Mouse (Mus musculus): Measurements from ENCODE around the gene Gpr137c. TPM values are rescaled to one million over a fixed set of nuclear protein-coding genes. Genes with fewer than 3 reads are reported as not detected.

The Gpr137c gene
- polyA plus RNA-seq, 1 experiment from 2014 or later: 2.1 TPM

DNA sequence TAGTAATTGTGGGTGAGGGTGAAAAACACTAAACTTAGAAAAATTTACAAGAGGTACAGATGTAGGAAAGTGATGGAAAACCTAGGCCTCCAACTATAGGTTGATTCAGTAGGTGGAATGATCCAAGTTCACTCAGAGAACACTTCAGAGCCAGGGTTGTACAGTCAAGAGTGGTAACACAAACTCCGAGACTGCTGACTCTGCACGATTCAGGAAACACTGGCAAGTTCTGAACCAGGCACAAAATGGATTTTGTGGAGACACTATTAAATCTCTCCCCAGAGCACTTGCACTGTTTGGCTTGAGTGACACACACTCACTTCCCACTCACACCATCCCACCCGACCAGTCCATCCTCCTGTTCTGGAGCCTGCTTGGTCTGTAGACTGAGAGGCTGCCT is 103.8 kb downstream of the Gpr137c start:
- Histone ChIP-seq H3K9ac (no peak overlapping the region), H3K4me3 (ENCODE audit: low read depth, low read length) (no peak overlapping the region), H3K27ac (ENCODE audit: low read depth) (no peak overlapping the region), H3K27me3 (ENCODE audit: insufficient read depth, low read length) (no peaks in the 10 kb centered on the region), H3K4me2 (no peak overlapping the region), H3K36me3 (ENCODE audit: insufficient read depth) (no peaks in the 10 kb centered on the region), H3K4me1 (ENCODE audit: insufficient read depth) (no peaks in the 10 kb centered on the region), H3K9me3 (ENCODE audit: low read depth, low read length) (no peaks in the 10 kb centered on the region)
- TF ChIP-seq CTCF (IDR thresholded peaks at IDR 0.05; ENCODE audit: low read depth): no peak
- whole genome bisulfite sequencing: 71% methylated on average over 3 of the region's 3 CpGs
- no peak for ATAC-seq (ENCODE audit: insufficient read depth)
- no peak for DNase-seq

DNA sequence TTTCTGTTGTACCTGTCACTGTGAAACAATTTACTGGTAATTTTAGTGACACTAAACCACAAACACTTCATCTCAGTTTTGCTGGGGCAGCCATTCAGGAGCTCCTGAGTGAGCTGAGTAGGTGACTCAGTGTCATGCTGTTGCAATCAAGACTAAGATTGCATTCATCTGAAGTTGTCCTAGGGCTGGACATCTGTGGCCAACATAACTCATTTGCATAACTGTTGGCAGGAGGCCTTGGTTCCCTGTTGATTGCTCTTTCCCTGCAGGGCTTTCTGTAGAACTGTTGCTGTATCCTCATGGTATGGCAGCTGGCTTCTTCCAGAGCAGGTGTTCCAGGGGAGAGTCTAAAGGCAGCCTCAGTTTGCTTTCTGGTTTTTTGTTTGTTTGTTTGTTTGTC is 106.0 kb downstream of the Gpr137c start:
- Histone ChIP-seq H3K4me2 (no peak overlapping the region), H3K4me3 (ENCODE audit: low read depth, low read length) (no peak overlapping the region), H3K9me3 (ENCODE audit: low read depth, low read length) (no peaks in the 10 kb centered on the region), H3K27ac (ENCODE audit: low read depth) (no peak overlapping the region), H3K27me3 (ENCODE audit: insufficient read depth, low read length) (no peaks in the 10 kb centered on the region), H3K4me1 (ENCODE audit: insufficient read depth) (no peaks in the 10 kb centered on the region), H3K36me3 (ENCODE audit: insufficient read depth) (no peaks in the 10 kb centered on the region), H3K9ac (no peak overlapping the region)
- no peak for DNase-seq
- no peak for ATAC-seq (ENCODE audit: insufficient read depth)
- no peak for TF ChIP-seq CTCF (IDR thresholded peaks at IDR 0.05; ENCODE audit: low read depth)

DNA sequence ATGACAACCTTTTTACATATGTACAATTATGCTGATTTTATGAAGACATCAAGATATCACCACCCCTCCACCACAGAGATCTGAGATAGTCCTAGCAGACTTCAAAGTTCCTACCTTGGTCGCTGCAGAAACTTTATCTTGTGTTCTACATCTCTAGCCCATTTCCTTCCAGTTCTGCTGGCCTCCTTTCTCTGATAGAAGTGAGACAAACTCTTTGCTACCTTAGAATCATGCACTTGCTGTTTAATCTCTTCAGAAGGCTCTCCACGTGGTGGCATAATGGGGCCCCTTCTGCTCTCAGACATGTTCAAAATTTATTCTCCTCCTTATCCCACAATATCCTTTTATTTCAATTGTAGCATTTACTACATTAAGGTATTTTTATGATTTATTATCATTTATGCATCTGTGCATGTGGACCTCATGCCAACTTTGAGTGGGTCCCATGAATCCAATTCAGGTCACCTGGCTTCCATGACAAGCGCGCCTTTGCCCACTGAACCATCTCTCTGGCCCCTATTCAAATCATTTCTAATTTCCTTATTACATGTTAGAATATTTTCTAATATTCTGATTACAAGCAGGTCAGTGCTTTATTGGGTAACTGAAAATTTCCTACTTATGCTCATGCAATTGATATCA is 108.7 kb downstream of the Gpr137c start:
- H3K4me3 ChIP-seq (ENCODE audit: low read depth, low read length): no peak overlapping the region
- WGBS: 87% methylated on average over 4 of the region's 4 CpGs
- no peaks in the 10 kb centered on the region for H3K9me3 ChIP-seq (ENCODE audit: low read depth, low read length)
- H3K4me1 ChIP-seq (ENCODE audit: insufficient read depth): no peaks in the 10 kb centered on the region
- ATAC-seq (ENCODE audit: insufficient read depth): no peak
- no peaks in the 10 kb centered on the region for H3K27me3 ChIP-seq (ENCODE audit: insufficient read depth, low read length)
- no peak overlapping the region for H3K9ac ChIP-seq
- H3K36me3 ChIP-seq (ENCODE audit: insufficient read depth): peaks cover 20% of the 10 kb centered on the region
- no peak for TF ChIP-seq CTCF (IDR thresholded peaks at IDR 0.05; ENCODE audit: low read depth)
- DNase-seq: no peak
- no peak overlapping the region for H3K27ac ChIP-seq (ENCODE audit: low read depth)
- H3K4me2 ChIP-seq: no peak overlapping the region

DNA sequence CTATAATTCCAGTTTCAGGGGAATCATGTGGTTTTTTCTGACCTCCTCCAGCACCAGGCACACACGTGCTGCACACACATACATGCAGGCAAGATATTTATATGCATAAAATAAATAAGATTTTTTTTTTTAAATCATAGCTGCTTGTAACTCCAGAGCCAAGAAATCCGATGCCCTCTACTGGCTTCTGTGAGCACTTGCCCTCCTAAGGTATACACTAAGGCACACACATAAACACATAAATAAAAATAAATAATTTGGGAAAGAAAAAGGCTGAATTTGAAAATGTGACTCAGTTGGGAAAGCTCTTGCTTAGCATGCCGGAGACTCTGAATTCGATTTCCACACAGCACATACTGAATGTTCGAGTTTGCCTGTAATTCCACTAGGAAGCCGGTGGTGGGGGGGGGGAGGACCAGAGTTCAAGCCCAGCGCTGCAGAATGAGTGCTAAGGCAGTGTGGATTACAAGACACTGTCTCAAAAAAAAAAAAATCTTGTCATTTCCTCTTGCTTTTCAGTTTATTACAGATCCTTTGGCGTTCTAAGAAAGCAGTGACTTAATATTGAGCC is 109.6 kb downstream of the Gpr137c start:
- H3K4me2 ChIP-seq: peak overlapping the region; percentile 59
- no peaks in the 10 kb centered on the region for H3K9me3 ChIP-seq (ENCODE audit: low read depth, low read length)
- no peak for TF ChIP-seq CTCF (IDR thresholded peaks at IDR 0.05; ENCODE audit: low read depth)
- no peak overlapping the region for H3K27ac ChIP-seq (ENCODE audit: low read depth)
- DNase-seq (peak; percentile 47), ATAC-seq (ENCODE audit: insufficient read depth) (peak; percentile 29; the same call in 1 of the 2 replicates)
- no peaks in the 10 kb centered on the region for H3K27me3 ChIP-seq (ENCODE audit: insufficient read depth, low read length)
- no peak overlapping the region for H3K9ac ChIP-seq
- H3K4me3 ChIP-seq (ENCODE audit: low read depth, low read length): peak overlapping the region; percentile 94
- WGBS: 13% methylated on average over 8 of the region's 8 CpGs
- H3K36me3 ChIP-seq (ENCODE audit: insufficient read depth): peaks cover 26% of the 10 kb centered on the region
- no peaks in the 10 kb centered on the region for H3K4me1 ChIP-seq (ENCODE audit: insufficient read depth)

DNA sequence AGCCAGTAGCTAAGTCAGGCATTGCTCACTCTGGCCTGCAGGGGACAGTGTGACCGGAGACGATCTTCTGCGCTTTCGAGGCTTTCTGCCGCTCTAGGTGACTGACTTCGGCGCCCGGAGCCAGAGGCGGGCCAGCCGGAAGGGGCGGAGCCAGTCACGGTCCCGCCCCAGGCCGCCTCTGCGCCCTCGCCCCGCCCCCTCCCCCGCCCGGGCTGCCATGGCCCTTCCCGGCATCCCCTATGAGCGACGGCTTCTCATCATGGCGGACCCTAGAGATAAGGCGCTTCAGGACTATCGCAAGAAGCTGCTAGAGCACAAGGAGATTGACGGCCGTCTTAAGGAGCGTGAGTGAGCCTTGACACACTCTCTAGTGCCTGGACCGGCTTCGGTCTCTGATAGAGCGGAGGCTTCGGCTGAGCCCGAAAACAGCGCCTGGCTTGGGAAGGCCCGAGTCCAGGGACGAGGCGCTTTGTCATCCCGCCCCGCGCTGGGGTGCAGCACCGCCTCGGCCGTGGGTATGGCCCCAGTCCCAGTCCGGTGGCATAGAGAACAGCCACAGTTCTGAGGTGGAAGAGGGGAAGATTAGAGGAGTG is 110.2 kb downstream of the Gpr137c start, which contains the start of gene Psmc6:
Gene Psmc6 (plus strand): TSS at position 200 of the 593 bp plus-strand sequence.
- WGBS: under 1% methylated on average over 44 of the region's 44 CpGs
- no peaks in the 10 kb centered on the region for H3K27me3 ChIP-seq (ENCODE audit: insufficient read depth, low read length)
- peak; percentile 96 for TF ChIP-seq CTCF (IDR thresholded peaks at IDR 0.05; ENCODE audit: low read depth)
- peak within 1 kb of the TSS; percentile 94 for H3K4me3 ChIP-seq (ENCODE audit: low read depth, low read length)
- DNase-seq: peak; percentile 97
- no peaks in the 10 kb centered on the region for H3K9me3 ChIP-seq (ENCODE audit: low read depth, low read length)
- peaks cover 30% of the 10 kb centered on the region for H3K36me3 ChIP-seq (ENCODE audit: insufficient read depth)
- peak; percentile 97 for ATAC-seq (ENCODE audit: insufficient read depth)
- H3K9ac ChIP-seq: peak within 1 kb of the TSS; percentile 96
- peak within 1 kb of the TSS; percentile 87 for H3K27ac ChIP-seq (ENCODE audit: low read depth)
- peak within 1 kb of the TSS; percentile 71 for H3K4me2 ChIP-seq
- no peaks in the 10 kb centered on the region for H3K4me1 ChIP-seq (ENCODE audit: insufficient read depth)

Other genes with a start within 250 kb of the Gpr137c start
- 2.8 TPM in 2 replicates for gene Ptger2, start 231.5 kb upstream of the Gpr137c start, polyA plus RNA-seq (2014; fragmentation: Nextera tagmentation; extraction: Ambion mirVana)
- gene Txndc16, start 611 bp downstream of the Gpr137c start, polyA plus RNA-seq (2014; fragmentation: Nextera tagmentation; extraction: Ambion mirVana): 13.8 and 17.5 TPM in 2 replicates
- 30.1 and 30.8 TPM in 2 replicates for gene Ero1l, start 99.1 kb downstream of the Gpr137c start, polyA plus RNA-seq (2014; fragmentation: Nextera tagmentation; extraction: Ambion mirVana)
- 186 and 195 TPM in 2 replicates for gene Psmc6, start 110.1 kb downstream of the Gpr137c start, polyA plus RNA-seq (2014; fragmentation: Nextera tagmentation; extraction: Ambion mirVana)
- gene Styx, start 131.4 kb downstream of the Gpr137c start, polyA plus RNA-seq (2014; fragmentation: Nextera tagmentation; extraction: Ambion mirVana): 71.0 and 74.6 TPM in 2 replicates
- 54.9 and 57.3 TPM in 2 replicates for gene Gnpnat1, start 185.2 kb downstream of the Gpr137c start, polyA plus RNA-seq (2014; fragmentation: Nextera tagmentation; extraction: Ambion mirVana)